Mouse (Mus musculus): ENCODE measurements around the gene Dmc1. TPM values are rescaled to one million over a fixed set of nuclear protein-coding genes. Genes with fewer than 3 reads are reported as not detected.

Dmc1 gene
- polyA plus RNA-seq, 1 experiment: not detected

DNA sequence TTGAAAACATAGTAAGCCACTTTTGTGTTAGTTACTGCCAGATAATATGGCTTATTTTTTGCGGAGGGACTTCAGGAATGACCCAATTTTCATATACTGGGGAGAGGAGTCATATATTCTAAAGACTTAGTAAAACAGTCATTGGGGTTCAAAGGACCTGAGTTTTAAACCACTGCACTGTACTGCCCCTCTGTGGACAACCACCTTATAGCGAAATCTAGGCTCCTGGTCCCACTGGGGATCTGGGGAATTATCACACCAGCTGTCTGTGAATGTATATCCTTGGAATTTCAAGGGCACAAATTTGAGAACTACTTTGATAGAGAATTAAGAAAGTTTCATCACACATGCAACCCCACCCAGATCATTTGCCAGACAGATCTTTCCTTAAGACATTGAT is 2.8 kb upstream of the Dmc1 start:
- peak; percentile 12 for DNase-seq

GRCm38 (mm10) chr15:79606161-79606560 is 1.3 kb upstream of the Dmc1 start:
- Histone ChIP-seq H3K27ac (ENCODE audit: insufficient read depth, low read depth, low read length) (no peak overlapping the region), H3K27me3 (replicated peaks; ENCODE audit: control insufficient read depth, insufficient read depth, low read length) (no peaks in the 10 kb centered on the region), H3K4me3 (ENCODE audit: insufficient read depth, low read depth, low read length) (no peak overlapping the region), H3K36me3 (ENCODE audit: control insufficient read depth, insufficient read depth, low read length) (no peaks in the 10 kb centered on the region), H3K4me1 (ENCODE audit: control insufficient read depth, insufficient read depth, low read length) (no peaks in the 10 kb centered on the region)
- 88% methylated on average over 12 of the region's 12 CpGs for WGBS
- no peak for DNase-seq
- TF ChIP-seq CTCF (conservative IDR thresholded peaks at IDR 0.05; ENCODE audit: insufficient read depth, insufficient read length, low read depth, low read length) (no peak), POLR2A (IDR thresholded peaks at IDR 0.05; ENCODE audit: low read depth, low read length) (no peak)

More for the DNA sequence above, 2.8 kb upstream of the Dmc1 start:
- Histone ChIP-seq H3K4me3 (ENCODE audit: insufficient read depth, low read depth, low read length) (no peak overlapping the region), H3K27me3 (replicated peaks; ENCODE audit: control insufficient read depth, insufficient read depth, low read length) (no peaks in the 10 kb centered on the region), H3K36me3 (ENCODE audit: control insufficient read depth, insufficient read depth, low read length) (no peaks in the 10 kb centered on the region), H3K4me1 (ENCODE audit: control insufficient read depth, insufficient read depth, low read length) (no peaks in the 10 kb centered on the region), H3K27ac (ENCODE audit: insufficient read depth, low read depth, low read length) (no peak overlapping the region)
- 62% methylated on average over 2 of the region's 2 CpGs for WGBS
- TF ChIP-seq CTCF (conservative IDR thresholded peaks at IDR 0.05; ENCODE audit: insufficient read depth, insufficient read length, low read depth, low read length): peak; percentile 28
- TF ChIP-seq POLR2A (IDR thresholded peaks at IDR 0.05; ENCODE audit: low read depth, low read length): no peak

DNA sequence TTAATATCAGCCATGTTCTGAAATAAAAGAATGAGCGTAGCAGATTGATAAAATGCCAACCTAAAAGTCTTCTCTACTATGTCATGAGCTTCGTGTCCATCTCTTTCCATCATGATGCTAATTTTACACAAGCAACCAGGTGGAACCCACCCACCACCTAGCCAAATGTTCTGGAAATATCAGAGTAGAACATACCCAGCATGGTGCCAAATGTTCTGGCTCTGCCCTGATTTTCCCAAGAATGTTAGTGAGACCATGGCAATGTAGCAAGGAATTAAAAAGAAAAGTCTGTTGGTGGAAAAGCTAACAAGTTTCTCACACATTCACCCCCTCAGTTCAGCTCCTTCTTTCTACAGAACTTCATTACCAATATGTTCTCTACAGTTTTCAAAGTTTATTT is 4.7 kb downstream of the Dmc1 start:
- 85% methylated on average over 2 of the region's 2 CpGs for WGBS
- Histone ChIP-seq H3K27ac (ENCODE audit: insufficient read depth, low read depth, low read length) (no peak overlapping the region), H3K4me1 (ENCODE audit: control insufficient read depth, insufficient read depth, low read length) (no peaks in the 10 kb centered on the region), H3K27me3 (replicated peaks; ENCODE audit: control insufficient read depth, insufficient read depth, low read length) (no peaks in the 10 kb centered on the region), H3K4me3 (ENCODE audit: insufficient read depth, low read depth, low read length) (no peak overlapping the region), H3K36me3 (ENCODE audit: control insufficient read depth, insufficient read depth, low read length) (no peaks in the 10 kb centered on the region)
- no peak for TF ChIP-seq POLR2A (IDR thresholded peaks at IDR 0.05; ENCODE audit: low read depth, low read length)
- TF ChIP-seq CTCF (conservative IDR thresholded peaks at IDR 0.05; ENCODE audit: insufficient read depth, insufficient read length, low read depth, low read length): no peak
- no peak for DNase-seq

DNA sequence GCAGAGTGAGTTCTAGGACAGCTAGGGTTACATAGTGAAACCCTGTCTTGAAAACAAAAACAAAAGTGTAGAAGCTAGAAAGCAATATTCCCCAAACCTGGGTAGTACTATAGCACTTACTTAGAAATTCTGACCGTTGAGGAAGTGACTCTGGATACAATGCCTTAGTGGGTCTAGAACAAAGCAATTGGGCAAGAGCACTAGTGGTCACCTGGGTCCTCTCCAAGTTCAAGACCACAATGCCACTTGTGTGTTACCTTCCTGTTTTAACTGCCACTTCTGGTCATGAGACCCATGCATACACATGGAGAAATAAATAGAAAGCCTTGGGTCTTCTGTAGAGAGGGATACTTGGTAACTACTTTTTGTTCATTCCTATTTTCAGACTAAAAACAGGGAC is 6.2 kb downstream of the Dmc1 start:
- DNase-seq: no peak
- Histone ChIP-seq H3K36me3 (ENCODE audit: control insufficient read depth, insufficient read depth, low read length) (no peaks in the 10 kb centered on the region), H3K27ac (ENCODE audit: insufficient read depth, low read depth, low read length) (no peak overlapping the region), H3K4me3 (ENCODE audit: insufficient read depth, low read depth, low read length) (no peak overlapping the region), H3K27me3 (replicated peaks; ENCODE audit: control insufficient read depth, insufficient read depth, low read length) (no peaks in the 10 kb centered on the region), H3K4me1 (ENCODE audit: control insufficient read depth, insufficient read depth, low read length) (no peaks in the 10 kb centered on the region)
- no peak for TF ChIP-seq CTCF (conservative IDR thresholded peaks at IDR 0.05; ENCODE audit: insufficient read depth, insufficient read length, low read depth, low read length)
- no peak for TF ChIP-seq POLR2A (IDR thresholded peaks at IDR 0.05; ENCODE audit: low read depth, low read length)
- 80% methylated on average over 1 of the region's 1 CpGs for WGBS

GRCm38 (mm10) chr15:79581581-79581980 is 23.3 kb downstream of the Dmc1 start:
- no peak for DNase-seq

GRCm38 (mm10) chr15:79577671-79578426 is 27.1 kb downstream of the Dmc1 start:
- TF ChIP-seq CTCF (conservative IDR thresholded peaks at IDR 0.05; ENCODE audit: insufficient read depth, insufficient read length, low read depth, low read length): no peak
- TF ChIP-seq POLR2A (IDR thresholded peaks at IDR 0.05; ENCODE audit: low read depth, low read length): no peak
- Histone ChIP-seq H3K27me3 (replicated peaks; ENCODE audit: control insufficient read depth, insufficient read depth, low read length) (no peaks in the 10 kb centered on the region), H3K27ac (ENCODE audit: insufficient read depth, low read depth, low read length) (no peak overlapping the region), H3K4me1 (ENCODE audit: control insufficient read depth, insufficient read depth, low read length) (no peaks in the 10 kb centered on the region), H3K4me3 (ENCODE audit: insufficient read depth, low read depth, low read length) (no peak overlapping the region), H3K36me3 (ENCODE audit: control insufficient read depth, insufficient read depth, low read length) (no peaks in the 10 kb centered on the region)
- no peak for DNase-seq
- 71% methylated on average over 6 of the region's 6 CpGs for WGBS

More at GRCm38 (mm10) chr15:79581581-79581980, 23.3 kb downstream of the Dmc1 start:
- WGBS: 67% methylated on average over 1 of the region's 1 CpGs
- no peak overlapping the region for H3K27ac ChIP-seq (ENCODE audit: insufficient read depth, low read depth, low read length)
- H3K36me3 ChIP-seq (ENCODE audit: control insufficient read depth, insufficient read depth, low read length): no peaks in the 10 kb centered on the region
- no peak overlapping the region for H3K4me3 ChIP-seq (ENCODE audit: insufficient read depth, low read depth, low read length)
- H3K27me3 ChIP-seq (replicated peaks; ENCODE audit: control insufficient read depth, insufficient read depth, low read length): no peaks in the 10 kb centered on the region
- H3K4me1 ChIP-seq (ENCODE audit: control insufficient read depth, insufficient read depth, low read length): no peaks in the 10 kb centered on the region
- TF ChIP-seq CTCF (conservative IDR thresholded peaks at IDR 0.05; ENCODE audit: insufficient read depth, insufficient read length, low read depth, low read length) (no peak), POLR2A (IDR thresholded peaks at IDR 0.05; ENCODE audit: low read depth, low read length) (no peak)

DNA sequence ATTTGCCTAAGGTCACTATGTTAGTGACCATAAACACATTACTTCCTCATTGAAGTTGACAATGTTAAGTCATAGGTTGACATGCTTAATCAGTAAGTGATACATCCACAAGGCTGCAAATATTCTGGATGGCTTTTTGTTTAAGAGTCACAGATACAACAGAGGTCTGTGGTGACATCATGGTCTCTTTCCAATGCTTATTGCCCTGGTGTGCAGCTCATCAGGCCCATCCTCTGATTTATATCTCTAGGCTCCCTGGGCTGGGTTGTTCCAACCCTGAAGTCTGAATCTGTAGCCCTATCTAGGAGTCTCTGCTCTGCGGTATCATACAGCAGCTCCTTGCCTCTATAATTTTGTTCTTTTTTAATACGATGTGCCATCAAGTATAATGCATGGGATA is 28.0 kb downstream of the Dmc1 start:
- no peak overlapping the region for H3K4me3 ChIP-seq (ENCODE audit: insufficient read depth, low read depth, low read length)
- no peak overlapping the region for H3K27ac ChIP-seq (ENCODE audit: insufficient read depth, low read depth, low read length)
- DNase-seq: no peak
- no peaks in the 10 kb centered on the region for H3K27me3 ChIP-seq (replicated peaks; ENCODE audit: control insufficient read depth, insufficient read depth, low read length)
- H3K4me1 ChIP-seq (ENCODE audit: control insufficient read depth, insufficient read depth, low read length): no peaks in the 10 kb centered on the region
- WGBS: 94% methylated on average over 2 of the region's 2 CpGs
- TF ChIP-seq POLR2A (IDR thresholded peaks at IDR 0.05; ENCODE audit: low read depth, low read length) (no peak), CTCF (conservative IDR thresholded peaks at IDR 0.05; ENCODE audit: insufficient read depth, insufficient read length, low read depth, low read length) (no peak)
- no peaks in the 10 kb centered on the region for H3K36me3 ChIP-seq (ENCODE audit: control insufficient read depth, insufficient read depth, low read length)
